Mouse (Mus musculus): ENCODE data around the gene Lpin2. TPM values are rescaled to one million over a fixed set of nuclear protein-coding genes. Genes with fewer than 3 reads are reported as not detected.

The Lpin2 gene
- total RNA-seq, 2 experiments from 2014 or later = 103 to 118 TPM

- no peak for DNase-seq
Measured at GRCm38 (mm10) chr17:71233210-71233609, 50.9 kb downstream of the Lpin2 start.

GRCm38 (mm10) chr17:71234041-71234594, 51.8 kb downstream of the Lpin2 start:
- no peak for DNase-seq

- DNase-seq = no peak
Measured at GRCm38 (mm10) chr17:71235229-71235958, 53.0 kb downstream of the Lpin2 start.

- no peak for DNase-seq
Measured at GRCm38 (mm10) chr17:71238494-71238893, 56.1 kb downstream of the Lpin2 start.

- DNase-seq = no peak
Measured at GRCm38 (mm10) chr17:71240811-71241210, 58.5 kb downstream of the Lpin2 start.

- no peak for DNase-seq
Measured at GRCm38 (mm10) chr17:71242666-71243065, 60.3 kb downstream of the Lpin2 start.

- DNase-seq = no peak
Measured at GRCm38 (mm10) chr17:71245133-71245532, 62.8 kb downstream of the Lpin2 start.

GRCm38 (mm10) chr17:71246022-71246421, 63.7 kb downstream of the Lpin2 start:
- no peak for DNase-seq

GRCm38 (mm10) chr17:71248963-71249362, 66.6 kb downstream of the Lpin2 start:
- DNase-seq = no peak

GRCm38 (mm10) chr17:71250046-71250445, 67.7 kb downstream of the Lpin2 start:
- no peak for DNase-seq

GRCm38 (mm10) chr17:71250819-71251600, 68.7 kb downstream of the Lpin2 start:
- no peak for DNase-seq

- DNase-seq = no peak
Measured at GRCm38 (mm10) chr17:71251601-71252001, 69.2 kb downstream of the Lpin2 start.

GRCm38 (mm10) chr17:71252101-71252500, 69.7 kb downstream of the Lpin2 start:
- DNase-seq = no peak

- no peak for DNase-seq
Measured at GRCm38 (mm10) chr17:71253391-71253790, 71.0 kb downstream of the Lpin2 start.

GRCm38 (mm10) chr17:71254106-71254505, 71.7 kb downstream of the Lpin2 start:
- no peak for DNase-seq

GRCm38 (mm10) chr17:71254736-71255135, 72.4 kb downstream of the Lpin2 start:
- no peak for DNase-seq

GRCm38 (mm10) chr17:71256068-71256615, 73.8 kb downstream of the Lpin2 start:
- no peak for DNase-seq

- DNase-seq = no peak
Measured at GRCm38 (mm10) chr17:71256806-71257536, 74.6 kb downstream of the Lpin2 start.

- no peak for DNase-seq
Measured at GRCm38 (mm10) chr17:71259727-71260126, 77.4 kb downstream of the Lpin2 start.

GRCm38 (mm10) chr17:71260658-71261057, 78.3 kb downstream of the Lpin2 start:
- DNase-seq = no peak

- no peak for DNase-seq
Measured at GRCm38 (mm10) chr17:71263136-71263535, 80.8 kb downstream of the Lpin2 start.

GRCm38 (mm10) chr17:71264739-71265138, 82.4 kb downstream of the Lpin2 start:
- DNase-seq = no peak
